Mouse (Mus musculus) spleen, postnatal 14 days (tissue): ENCODE measurements around the gene Cdkl1.
A peak's percentile ranks its signal among the peaks of the same experiment; 100 is the strongest.

Source experiments
- DNase-seq, 2 experiments: peaks; one replicate each; pipeline ENCODE4 v3.0.0; 2021 to 2022; ENCODE audit warnings: low spot score in 2 of 2

Cdkl1 gene

DNA sequence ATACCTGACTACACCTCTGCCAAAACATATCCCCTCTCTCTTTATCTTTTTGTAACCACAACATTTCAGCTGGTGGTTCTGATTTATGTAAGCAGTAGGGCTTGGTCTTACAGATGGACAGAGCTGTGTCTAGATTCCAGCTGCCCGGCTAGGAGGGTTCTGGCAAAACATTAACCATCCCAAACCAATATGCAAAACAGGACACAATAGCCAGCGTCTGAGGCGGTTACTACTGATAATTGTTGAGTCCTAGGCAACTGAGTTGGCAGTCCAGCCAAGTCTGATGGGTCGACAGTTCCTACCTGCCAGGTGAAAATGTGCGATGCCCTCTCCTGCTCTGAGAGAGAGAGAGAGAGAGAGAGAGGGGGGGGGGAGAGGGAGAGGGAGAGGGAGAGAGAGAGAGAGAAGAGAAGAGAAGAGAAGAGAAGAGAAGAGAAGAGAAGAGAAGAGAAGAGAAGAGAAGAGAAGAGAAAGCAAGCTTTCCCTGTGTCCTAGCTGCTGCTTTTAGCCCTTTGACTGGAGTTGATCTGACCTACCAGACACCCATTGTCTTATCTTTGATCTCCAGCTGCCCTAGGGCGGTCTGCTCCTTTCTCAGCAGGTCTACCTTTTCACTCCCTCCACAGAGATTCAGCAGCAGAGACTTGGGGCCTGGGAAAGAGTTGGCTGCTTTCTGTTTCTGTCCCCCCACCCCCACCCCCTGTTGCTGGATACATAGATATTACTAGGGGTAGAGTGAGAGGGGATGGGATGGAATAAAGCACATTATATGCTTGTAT, 7.6 kb downstream of the Cdkl1 start:
- peak in 1 of 2 experiments; percentile 49 for DNase-seq

DNA sequence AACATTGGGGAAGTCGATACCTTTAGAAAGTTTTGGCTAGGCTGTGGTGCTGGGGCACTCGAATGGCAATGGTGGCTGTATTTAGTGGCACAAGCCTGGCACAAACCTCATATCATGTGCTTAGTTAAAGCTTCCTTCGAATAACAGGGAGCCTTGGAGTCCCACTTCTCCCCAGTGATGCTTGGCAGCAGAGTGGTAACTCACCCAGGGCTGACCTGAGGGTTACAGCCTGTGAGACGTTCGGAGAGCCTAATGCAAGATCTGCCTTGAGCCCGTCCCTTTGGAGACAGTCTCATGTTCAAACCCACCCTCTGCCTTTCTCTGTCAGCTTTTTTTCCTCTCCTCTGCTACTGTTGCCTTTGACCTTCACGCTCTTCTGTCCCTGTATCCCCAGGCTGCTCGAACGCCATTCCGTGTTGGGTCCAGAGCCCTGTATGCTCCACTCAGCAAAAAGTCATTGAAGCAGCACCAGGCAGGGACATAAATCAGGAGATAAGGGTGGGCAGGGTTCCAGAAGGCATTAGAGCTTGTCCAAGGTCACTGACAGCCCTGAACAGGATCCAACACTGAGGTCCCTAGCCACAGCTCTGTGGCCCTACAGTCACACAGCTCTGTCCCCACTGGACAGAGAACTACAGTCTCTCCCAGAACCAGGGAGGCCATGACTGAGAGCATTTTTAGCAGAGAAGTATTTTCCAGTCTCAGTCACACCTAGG, 9.0 kb downstream of the Cdkl1 start:
- DNase-seq, result peak in 1 of 2 experiments; percentile 31

DNA sequence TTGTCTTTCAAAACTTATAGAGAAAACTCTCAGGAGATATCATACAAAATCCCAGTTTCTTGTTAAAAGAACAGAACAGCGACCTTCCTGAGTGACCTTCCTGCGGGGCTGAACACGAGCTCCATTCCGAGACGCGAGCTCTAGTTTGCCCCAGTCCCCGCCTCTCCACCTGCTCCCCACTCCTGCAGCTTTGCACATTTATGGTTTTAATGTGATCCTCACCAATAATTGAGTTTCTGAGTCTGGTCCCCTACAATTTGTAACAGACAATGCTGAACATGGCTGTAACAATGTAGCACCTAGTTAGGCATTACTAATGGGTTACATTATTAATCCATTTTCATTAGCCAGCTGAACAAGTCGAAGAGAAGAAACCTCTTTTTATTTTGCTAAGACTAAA, 9.6 kb downstream of the Cdkl1 start:
- DNase-seq, result no peak

GRCm38 (mm10) chr12:69777957-69778356, 13.1 kb downstream of the Cdkl1 start:
- no peak for DNase-seq

- no peak for DNase-seq
Observed at GRCm38 (mm10) chr12:69777341-69777730, 13.7 kb downstream of the Cdkl1 start.

DNA sequence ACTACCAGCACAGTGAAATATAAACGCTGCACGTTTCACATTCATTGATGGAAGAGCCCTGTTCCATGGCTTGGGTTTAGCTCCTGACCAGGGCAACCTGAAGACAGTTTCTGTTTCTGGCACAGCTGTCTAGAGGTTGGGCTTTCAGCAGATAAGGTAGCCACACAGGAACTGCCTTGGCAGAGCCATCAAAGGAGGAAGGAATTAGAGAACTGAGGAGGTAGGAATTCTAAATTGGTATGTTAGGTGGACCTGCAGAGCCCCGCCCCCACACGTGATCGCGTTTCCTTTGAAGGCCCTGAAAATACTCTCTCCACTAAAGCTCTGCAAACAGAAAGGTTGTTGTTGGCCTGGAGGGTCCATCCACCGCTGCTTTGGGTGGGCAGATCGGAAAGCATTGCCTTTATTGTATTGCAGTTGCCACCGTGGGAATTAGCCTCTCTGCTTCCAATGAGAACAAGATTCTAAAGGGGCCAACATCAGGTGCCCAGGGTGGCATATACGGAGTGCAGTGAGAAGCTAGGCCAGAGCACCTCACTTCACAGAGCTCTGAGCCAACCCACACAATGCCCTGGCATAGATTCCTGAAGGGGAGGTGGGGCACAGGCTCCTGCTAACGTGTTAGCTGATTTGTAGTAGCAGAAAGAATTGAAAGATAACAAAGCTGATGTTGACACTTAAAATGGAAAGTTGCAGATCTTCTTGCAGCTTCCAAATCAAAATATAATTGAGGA, 14.3 kb downstream of the Cdkl1 start:
- DNase-seq, result peak in 1 of 2 experiments; percentile 27

DNA sequence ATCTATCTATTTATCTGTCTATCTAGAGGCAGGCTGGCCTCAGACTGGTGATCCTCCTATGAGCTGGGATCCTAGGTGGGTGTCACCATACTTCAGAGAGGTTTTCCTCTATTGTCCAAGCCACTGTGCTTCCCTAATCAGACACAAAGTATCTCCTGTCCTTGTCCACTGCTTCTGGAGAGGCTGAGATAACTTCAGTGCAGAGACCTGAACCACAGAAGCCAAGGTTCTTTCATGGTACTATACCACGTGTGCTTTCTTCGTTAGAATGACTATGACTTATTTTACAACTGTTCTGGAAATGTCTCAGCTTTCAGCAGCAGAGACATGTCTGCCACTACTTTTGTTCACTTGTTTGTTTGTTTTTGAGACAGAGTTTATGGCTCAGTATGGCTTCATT, 22.2 kb downstream of the Cdkl1 start:
- no peak for DNase-seq

DNA sequence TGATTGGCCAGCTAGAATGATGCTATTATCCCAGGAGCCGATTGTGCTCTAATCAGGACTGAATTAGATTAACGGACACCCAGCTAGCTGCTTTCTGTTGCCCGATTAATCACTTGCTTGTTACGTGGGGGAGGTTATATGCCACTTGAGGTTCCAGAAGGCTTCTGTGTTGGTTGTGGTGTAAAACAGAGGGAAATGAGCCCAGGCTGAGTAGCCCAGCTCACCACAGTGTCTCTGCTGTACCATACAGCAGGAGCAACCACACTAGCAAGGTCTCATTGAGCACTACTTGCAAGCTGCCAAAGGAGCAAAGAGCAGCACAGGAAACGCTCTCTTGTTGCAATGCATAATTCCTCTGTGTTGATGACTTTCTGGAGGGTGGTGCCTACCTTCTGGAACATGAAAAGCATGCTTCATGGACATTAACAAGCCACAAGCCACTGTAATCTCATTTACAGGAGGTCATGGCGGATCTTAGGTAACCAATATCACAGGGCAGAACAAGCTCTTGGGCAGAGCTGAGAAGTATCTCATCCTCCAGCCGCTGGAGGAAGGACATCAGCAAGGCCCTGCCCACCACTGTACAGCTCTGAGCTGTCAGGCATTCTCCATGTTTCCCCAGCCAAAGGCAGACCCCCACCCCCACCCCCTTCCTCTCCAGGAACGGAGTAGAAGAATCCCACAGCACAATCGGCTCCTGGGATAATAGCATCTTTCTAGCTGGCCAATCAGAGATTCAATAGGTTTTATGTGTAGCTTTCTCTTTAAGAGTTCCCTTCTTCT, 23.4 kb downstream of the Cdkl1 start:
- no peak for DNase-seq

- no peak for DNase-seq
Observed at GRCm38 (mm10) chr12:69766185-69766904, 24.7 kb downstream of the Cdkl1 start.

DNA sequence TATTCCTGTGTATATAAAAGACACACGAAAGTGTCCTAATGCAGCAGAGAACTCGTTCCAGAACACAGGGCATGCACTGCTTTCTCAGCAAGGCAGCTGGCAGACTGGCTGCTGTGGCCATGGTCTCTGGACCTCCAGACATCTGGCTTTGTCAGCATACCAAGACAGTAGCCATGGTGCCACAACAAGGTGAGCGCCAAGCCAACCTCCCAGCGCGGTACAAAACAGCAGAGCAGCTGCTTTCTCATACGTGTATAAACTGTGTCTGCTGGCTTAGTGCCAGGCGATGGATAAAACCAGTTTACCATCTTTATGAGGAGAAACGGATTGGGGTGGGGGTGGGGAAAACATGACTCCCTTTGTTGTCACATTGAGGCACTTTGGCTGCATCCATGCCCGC, 25.5 kb downstream of the Cdkl1 start:
- no peak for DNase-seq

DNA sequence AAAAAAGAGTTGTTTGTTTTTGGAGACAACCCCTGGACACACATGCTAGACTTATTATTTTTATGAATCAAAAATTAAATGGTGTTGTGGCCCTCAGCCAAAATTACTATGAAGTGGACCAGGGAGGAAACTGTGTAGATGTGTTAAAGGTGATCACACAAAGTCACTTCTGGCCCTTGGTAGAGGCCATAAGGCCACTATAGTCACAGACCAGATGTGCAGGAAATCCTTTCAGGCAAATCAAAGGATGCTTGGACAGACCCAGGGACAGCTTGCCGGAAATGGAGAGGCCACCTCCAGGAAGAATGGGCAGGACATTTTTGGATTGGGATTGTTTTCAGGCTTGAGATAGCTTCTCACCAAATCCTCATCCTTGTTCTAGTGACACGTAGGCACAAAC, 29.5 kb downstream of the Cdkl1 start:
- DNase-seq, result no peak

- DNase-seq, result no peak
Observed at GRCm38 (mm10) chr12:69760743-69761406, 30.2 kb downstream of the Cdkl1 start.

- no peak for DNase-seq
Observed at GRCm38 (mm10) chr12:69760014-69760413, 31.1 kb downstream of the Cdkl1 start.

DNA sequence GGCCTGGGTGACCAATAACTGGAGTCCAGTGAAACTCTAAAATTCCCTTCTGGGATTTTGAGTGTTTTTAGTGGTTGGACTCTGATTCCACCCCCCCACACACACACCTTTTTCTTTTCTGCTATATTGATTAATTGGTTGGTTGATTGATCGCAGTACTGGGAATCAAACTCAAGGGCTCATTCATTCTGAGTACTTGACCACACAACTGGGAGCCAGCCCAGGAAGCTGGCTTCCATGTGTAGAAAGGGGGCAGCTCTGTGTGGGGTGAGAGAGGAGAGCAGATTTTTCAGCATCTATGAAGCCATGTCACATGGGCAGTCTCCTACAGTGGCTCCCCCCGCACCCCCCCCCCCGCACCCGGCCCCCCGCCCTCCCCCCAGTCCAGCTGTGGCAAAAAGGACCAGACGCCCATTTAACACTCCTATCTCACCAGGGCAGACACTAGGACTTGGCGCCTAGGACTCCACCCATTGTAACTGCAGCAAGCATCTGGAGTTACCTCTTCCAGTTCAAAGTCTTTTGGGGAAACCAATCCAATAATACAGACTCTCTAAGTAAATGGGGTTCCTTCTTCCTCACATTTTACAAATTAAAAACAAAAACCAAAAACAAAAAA, 31.7 kb downstream of the Cdkl1 start:
- DNase-seq, result peak in 1 of 2 experiments; percentile 25

GRCm38 (mm10) chr12:69758221-69759185, 32.6 kb downstream of the Cdkl1 start:
- DNase-seq, result peak in 1 of 2 experiments; percentile 33

DNA sequence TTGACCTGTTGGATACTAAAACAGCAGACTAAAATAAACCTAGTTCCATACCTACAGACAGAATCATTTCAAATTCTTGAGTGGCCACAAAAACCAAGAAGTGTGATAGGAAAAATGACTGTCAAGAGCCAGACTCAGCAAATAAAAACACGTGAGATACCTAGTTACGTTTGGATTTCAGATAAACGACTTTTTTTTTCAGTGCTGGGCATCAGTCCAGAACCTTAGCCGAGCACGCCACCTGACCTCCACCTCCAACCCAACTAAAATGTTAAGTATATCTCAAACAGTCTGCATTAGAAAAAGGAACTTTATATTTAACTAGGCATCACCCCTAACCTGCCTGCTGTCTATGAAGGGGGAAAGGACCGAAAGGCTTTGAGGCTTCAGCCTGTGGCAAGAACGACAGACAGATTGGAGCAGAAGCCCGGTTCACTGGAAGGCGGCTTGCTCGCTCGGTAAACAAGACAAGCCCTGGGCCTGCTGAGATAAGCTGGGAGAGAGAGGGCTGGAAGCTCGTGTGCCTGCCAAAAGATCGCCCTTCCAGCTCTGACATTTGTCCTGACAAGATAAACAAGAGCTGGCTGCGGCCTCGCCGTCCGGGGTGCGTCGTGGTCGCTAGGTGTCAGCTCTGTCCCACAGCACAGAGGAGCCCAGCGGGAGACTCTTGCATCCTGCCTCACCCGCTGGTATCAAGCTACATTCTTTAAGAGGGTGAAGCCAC, 33.5 kb downstream of the Cdkl1 start:
- DNase-seq, result peak; percentile 80 to 86

DNA sequence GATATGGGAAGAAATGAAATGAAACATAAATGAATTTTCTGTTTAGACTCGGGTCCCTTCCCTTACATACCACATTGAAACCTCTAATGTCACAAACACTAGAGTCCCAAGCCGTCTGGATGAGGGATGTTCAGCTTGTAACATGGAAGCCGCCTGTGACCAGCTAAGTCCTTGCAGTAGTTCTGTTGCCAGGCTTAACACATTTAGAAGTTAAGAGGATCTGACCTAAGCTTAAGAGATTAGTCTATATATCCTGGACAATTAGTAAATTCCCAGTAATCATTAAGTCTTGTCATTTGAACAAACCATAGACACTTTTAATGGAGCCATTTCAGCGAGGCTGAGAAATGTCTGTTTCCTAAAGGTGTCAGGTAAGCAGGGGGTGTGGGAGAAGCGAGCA, 35.1 kb downstream of the Cdkl1 start:
- DNase-seq, result no peak

DNA sequence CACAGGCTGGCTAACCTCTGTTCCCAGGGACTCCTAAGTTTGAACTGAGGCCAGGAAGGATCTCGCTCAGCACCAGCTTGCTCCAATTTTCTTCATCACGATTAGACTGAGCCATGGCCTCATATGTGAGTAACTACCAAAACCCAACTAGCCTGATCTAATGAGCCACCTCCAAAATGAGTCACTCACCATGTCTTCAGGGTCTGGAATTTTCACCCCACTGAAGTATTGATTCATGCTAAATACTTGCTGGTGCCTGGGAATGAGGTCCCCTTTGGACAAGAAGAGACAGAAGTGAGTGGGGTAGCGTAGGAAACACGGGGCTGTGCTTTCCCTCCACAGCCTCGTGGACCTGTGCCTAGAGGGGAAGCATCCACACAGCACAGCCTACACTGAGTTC, 37.1 kb downstream of the Cdkl1 start:
- no peak for DNase-seq
